Mouse (Mus musculus) embryonic stem cell, embryonic (primary cell): ENCODE results near the gene Hhat.

ENCODE experiments used
- CTCF ChIA-PET, 4 experiments: fragments of 300-600 bp in 2 of 4; fragments of 350-600 bp in 2 of 4; sonication (Branson Sonifier 250); formaldehyde crosslinking; loops; one replicate each; lab custom pipeline; 2022; ENCODE audit warnings: inconsistent platforms in 2 of 4; lab: Charles Lee
- POLR2A ChIA-PET, 4 experiments: fragments of 300-600 bp in 2 of 4; fragments of 350-600 bp in 2 of 4; sonication (Branson Sonifier 250); formaldehyde crosslinking; loops; one replicate each; lab custom pipeline; 2022; ENCODE audit warnings: antibody characterized with exemption in 4 of 4, inconsistent platforms in 1 of 4; lab: Charles Lee

Hhat gene

DNA sequence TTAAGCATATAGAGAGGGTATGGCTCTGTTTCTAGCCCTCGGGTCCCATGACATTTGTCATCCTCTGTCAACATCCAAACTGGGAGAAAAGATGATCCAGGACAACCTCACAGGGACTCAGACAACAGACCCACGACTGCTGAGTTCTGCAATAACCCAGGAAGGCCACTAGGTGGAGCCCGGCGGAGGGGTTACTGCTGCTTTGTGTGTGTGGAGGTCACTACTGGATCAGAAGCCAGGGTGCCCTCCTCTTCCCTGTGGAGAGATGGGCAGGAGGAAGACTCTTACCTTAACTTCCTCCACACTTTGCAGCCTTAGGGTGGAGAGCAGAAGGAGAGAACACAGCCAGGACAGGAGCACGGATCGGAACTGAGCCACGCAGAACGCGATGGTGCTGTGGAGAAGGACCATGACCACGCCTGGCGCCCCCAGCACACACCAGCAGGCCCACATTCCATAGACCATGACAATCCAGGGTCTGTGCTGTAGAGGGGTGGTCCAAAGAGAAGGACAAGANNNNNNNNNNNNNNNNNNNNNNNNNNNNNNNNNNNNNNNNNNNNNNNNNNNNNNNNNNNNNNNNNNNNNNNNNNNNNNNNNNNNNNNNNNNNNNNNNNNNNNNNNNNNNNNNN lies 43.9 kb downstream of the Hhat start:
- ChIA-PET CTCF (no interaction called here), POLR2A (interaction anchor here in 3 of 4 experiments (0.6 to 4.0 kb wide), 7 partner anchors 9 to 265 kb away, joined by 3 to 26 read pairs (median 4); no protein-coding TSS in a partner anchor)

DNA sequence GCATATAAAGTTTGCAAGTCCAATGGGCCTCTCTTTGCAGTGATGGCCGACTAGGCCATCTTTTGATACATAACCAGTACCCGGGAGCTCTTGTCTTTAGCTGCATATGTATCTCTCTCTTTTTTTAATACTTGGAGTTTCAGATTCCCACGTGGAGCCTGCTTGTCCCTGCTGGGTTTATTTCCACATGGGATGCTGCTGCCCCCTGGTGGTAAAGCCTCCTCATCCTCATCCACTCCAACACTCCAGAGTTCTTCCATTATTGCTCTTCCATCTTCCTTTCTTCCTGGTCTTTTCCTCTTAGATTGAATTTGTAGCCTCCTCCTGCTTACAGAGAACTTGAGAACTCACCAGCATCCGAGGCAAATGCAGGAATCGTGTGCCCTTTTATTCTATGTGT lies 48.9 kb downstream of the Hhat start:
- POLR2A ChIA-PET: interaction anchor here in 1 of 4 experiments (1.4 kb wide), 1 partner anchor 10 kb away, joined by 3 read pairs; no protein-coding TSS in a partner anchor
- CTCF ChIA-PET: interaction anchor here in 3 of 4 experiments (1.0 to 1.8 kb wide), 4 partner anchors 10 to 534 kb away, joined by 4 to 10 read pairs (median 5); no protein-coding TSS in a partner anchor

DNA sequence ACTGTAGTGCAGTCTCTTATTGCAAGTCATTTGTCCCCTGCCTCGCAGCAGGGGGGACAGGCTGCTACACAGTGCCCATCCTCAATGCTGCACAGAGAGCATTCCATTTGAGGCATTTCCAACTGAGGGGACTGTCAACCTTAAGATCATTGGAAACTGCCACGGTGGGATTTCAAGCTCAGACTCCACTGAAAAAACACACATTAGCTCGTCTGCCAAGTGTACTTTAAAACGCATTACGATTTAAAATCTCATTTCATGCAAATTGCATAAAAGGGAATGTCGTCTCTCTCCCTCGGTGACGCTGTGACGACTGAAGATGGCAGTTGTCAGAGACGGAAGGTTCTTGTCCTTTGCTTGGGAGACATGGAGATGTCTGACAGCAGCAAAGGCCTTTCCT lies 50.9 kb downstream of the Hhat start:
- CTCF ChIA-PET: interaction anchor here in 3 of 4 experiments (0.6 to 1.8 kb wide), 6 partner anchors 8 to 1076 kb away, joined by 3 to 5 read pairs (median 3); no protein-coding TSS in a partner anchor
- POLR2A ChIA-PET: interaction anchor here in 1 of 4 experiments (1.1 kb wide), 1 partner anchor 26 kb away, joined by 3 read pairs; no protein-coding TSS in a partner anchor

DNA sequence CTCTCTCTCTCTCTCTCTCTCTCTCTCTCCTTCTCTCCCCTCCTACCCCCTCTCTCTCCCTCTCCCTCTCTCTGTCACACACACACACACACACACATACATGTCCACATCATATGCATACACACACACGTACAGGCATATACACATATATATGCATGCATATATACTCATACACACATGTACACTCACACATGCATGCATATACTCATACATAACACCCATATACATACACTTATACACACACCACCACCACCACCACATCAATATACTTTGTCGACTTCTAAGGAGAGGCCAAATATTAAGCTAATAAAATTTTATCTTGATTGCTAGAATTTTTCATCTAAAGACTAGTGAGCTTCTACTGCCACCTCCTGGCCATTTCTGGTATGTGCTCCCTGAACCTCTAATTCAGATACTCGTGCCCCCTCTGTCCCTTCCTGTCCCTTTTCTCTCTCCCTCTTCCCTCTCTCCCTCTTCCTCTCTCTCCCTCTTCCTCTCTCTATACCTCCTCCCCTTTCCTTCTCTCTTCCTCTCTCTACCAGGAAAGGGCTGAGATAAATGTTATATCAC lies 59.2 kb downstream of the Hhat start:
- ChIA-PET POLR2A (interaction anchor here in 3 of 4 experiments (0.6 to 1.5 kb wide), 5 partner anchors 9 to 559 kb away, joined by 3 to 9 read pairs (median 4); no protein-coding TSS in a partner anchor), CTCF (interaction anchor here (0.5 to 4.6 kb wide), 21 partner anchors 9 to 877 kb away, joined by 3 to 50 read pairs (median 4); partner anchors contain the start of gene Kcnh1 (in 3 of the 4))

DNA sequence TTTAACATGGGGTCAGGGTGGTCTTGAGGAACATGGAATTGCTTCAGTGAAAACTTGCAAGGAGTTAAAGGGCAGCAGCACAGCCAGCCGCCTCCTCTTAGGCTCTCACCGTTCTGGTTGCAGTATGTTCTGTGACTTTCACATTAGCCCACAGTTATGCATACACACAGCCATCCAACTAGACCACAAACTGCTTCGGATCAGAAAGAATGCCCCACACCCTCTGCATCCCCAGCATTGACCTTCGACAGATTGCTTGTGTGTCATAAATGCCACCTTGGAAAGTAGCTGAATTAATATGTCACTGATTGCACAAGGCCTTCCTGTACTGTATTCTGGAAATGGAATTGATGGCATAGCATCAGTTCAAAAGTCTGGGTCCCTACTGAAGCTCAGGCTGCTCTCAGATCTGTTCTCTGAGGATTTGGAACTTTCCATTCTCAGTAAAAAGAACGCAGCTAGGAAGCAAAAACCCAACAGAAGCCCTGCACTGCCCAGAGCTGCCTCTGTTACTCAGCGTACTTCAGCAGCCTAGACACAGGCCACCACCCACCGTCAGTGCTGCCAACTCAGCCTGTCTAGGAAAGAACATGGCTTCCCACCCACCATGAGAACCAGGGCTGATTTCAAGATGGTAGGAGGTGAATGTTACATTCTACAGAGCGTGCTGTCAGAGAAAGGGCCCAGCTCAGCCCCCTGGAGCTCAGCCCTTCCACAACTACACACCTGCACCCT lies 70.5 kb downstream of the Hhat start:
- POLR2A ChIA-PET: no interaction called here

DNA sequence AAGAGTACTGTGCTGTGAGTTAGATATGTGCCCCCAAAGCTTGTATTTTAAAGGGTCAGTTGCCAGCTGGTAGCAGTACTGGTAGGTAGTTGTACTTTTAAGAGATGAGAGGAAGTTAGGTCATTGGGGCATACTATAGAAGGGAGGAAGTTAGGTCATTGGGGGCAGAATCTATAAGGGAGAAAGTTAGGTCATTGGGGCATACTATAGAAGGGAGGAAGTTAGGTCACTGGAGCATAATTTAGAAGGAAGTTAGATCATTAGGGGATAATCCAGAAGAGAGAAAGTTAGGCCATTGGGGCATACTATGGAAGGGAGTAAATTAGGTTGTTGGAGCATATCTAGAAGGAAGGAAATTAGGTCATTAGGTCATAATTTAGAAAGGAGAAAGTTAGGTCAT lies 71.9 kb downstream of the Hhat start:
- CTCF ChIA-PET: interaction anchor here in 2 of 4 experiments (0.5 to 1.0 kb wide), 2 partner anchors 13 to 96 kb away, joined by 3 to 6 read pairs; no protein-coding TSS in a partner anchor
- POLR2A ChIA-PET: no interaction called here

More for the DNA sequence above, 70.5 kb downstream of the Hhat start:
- CTCF ChIA-PET: interaction anchor here in 2 of 4 experiments (0.6 to 0.9 kb wide), 2 partner anchors 12 to 510 kb away, joined by 3 read pairs; no protein-coding TSS in a partner anchor

DNA sequence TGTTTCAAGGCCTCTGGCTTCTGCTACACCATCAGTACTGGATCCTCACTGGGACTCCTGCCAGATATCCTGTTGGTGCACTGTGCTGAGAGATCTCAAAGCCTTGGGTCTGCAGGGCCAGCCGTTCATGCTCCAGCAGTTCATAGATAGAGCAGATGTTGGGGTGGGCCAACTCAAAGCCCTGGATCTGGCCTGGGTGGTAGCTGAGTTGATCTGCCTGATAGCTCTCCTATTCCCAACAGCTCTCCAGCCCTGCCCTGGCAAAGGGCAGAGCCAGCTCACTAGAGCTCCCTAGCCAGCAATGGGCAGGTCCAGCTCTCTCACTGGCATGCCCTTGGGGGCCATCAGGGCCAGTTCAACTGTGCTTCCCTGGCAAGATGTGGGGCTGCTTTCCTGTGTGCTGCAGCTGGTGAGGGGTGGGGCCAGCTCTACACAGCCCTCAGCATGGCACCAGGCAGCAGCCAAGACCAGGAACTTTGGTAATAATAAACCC lies 74.6 kb downstream of the Hhat start:
- CTCF ChIA-PET: interaction anchor here in 1 of 4 experiments (0.6 kb wide), 1 partner anchor 507 kb away, joined by 4 read pairs; no protein-coding TSS in a partner anchor
- POLR2A ChIA-PET: interaction anchor here in 1 of 4 experiments (1.5 kb wide), 1 partner anchor 49 kb away, joined by 4 read pairs; no protein-coding TSS in a partner anchor

DNA sequence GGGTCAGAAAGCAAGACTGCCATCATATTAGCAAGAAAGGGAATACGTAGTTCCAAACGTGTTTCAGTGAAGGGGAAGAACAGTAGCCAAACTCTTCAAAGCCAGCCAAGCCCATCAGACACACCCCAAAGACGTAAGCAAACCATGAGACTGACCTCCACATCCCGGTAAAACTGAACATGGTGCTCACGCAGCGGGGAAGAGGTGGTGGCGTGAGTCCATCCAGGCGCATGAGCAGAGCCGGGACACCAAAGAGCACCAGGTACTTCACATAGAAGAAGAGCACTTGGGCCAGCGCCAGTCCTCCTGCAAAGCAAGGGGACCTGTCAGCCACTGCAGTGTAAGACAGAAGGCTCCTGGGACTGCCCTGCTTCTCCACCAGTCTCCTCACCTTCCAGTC lies 77.4 kb downstream of the Hhat start:
- ChIA-PET POLR2A (no interaction called here), CTCF (no interaction called here)

DNA sequence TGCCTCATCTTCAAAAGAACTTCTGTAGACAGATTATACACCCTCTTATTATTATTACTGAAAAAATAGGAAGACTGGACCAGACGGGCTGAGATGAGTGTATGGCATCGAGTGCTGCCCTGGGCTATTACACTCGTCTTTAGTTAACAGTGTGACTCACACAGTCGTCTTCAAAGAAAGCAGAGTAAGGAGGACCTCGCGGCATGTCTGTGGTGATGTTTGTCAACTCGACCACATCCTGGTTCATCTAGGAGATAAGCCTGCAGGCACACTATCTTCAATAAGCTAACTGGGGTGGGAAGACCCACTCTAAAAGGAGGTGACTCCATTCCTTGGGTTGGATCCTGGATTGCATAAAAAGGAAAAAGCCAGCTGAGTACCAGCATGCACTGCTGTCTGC lies 78.0 kb downstream of the Hhat start:
- ChIA-PET POLR2A (interaction anchor here in 1 of 4 experiments (0.6 kb wide), 1 partner anchor 437 kb away, joined by 14 read pairs; the partner anchor contains the start of gene Diexf), CTCF (no interaction called here)

DNA sequence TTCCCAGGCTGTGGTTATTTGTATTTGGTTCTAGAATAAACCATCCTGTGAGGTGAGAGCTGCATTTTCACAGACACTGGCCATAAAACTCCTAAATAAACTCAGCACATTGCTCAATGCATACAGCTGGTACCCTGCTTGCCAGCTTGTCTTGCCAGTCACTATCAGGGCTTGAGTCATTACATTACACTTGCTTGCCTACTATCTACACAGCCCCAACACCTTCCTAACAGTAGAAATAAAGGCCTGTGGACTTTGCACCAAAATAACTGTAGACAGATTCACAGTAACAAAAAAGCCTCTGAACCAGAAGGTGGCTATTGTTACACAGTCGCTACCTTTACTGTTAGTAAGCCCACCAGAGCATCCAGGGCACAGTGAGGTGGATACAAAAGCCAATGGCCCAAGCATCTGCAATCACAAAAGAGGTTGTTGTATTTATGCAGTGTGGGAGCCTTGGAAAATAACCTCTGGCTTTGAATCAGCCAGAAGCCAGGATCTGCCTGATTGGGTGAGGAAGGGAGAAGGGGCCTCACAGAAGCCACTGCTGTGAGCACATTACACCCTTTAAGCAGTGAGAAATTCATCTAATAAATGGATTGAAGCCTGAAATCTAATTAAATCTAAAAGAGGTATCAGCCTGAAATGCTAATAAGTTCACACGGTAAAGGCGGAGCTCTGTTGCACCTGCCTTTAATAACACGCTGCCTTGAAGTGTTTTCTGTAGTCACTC lies 88.6 kb downstream of the Hhat start:
- ChIA-PET CTCF (interaction anchor here in 1 of 4 experiments (0.9 kb wide), 1 partner anchor 14 kb away, joined by 3 read pairs; no protein-coding TSS in a partner anchor), POLR2A (no interaction called here)

DNA sequence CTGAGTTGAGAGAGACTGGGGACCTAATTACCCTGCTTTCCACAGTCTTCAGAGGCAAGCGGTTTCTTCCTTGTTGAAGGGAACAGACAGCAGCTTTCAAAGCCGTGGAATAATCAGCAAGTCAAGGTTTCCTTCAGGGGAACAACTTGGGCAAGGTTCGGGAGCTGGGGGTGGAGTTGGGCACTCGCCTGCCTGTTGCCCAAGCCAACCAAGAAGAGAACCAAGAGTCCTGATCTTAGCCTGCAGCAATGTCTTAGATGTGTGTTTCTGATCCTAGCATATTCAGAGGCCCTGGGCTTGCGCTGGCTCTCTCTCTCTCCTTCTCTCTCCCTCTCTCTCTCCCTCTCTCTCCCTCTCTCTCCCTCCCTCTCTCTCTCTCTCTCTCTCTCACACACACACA lies 93.8 kb downstream of the Hhat start:
- ChIA-PET CTCF (no interaction called here), POLR2A (no interaction called here)

DNA sequence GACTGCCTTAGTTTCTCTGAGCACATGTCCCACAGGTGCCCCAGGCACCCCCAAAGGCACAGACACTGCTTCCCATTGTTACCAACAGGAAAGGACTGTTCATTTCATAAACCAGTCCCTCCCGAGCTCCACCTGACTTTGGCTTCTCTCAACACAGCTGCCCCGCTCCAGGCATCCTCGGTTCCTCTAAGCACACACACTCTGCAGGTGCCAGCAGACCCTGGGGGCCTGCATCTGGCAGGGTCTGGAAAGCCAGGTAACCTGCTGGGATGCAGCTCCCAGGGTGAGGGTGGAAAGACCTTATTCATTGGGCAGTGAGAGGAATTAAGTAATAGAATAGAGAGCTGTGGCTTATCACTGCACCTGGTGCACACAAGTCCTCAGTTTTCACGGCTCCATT lies 107.4 kb downstream of the Hhat start:
- POLR2A ChIA-PET: no interaction called here
- CTCF ChIA-PET: interaction anchor here in 2 of 4 experiments (1.2 to 2.4 kb wide), 3 partner anchors 473 to 475 kb away, joined by 4 to 9 read pairs (median 6); partner anchors contain the start of gene Kcnh1 (in 2 of the 2)

DNA sequence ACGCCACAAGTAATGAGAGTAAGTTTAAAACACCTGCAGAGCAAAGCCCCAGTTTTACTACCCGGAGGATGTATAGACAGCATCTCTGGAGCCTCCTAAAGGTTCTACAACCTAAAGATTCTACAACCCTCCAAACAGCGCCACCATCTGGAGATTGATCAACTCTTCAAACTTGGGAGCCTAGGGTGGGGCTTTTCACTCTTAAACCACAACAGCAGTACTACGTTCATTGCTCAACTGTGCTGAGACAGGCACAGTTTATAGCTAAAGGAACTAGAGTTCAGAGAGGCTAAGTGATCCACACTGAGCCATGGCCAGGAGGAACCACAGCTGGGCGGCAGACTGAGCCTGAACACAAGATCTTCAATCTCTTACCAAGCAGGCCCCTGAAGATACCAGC lies 107.9 kb downstream of the Hhat start:
- CTCF ChIA-PET: interaction anchor here in 2 of 4 experiments (1.0 to 2.4 kb wide), 4 partner anchors 471 to 475 kb away, joined by 3 to 9 read pairs (median 5); partner anchors contain the start of gene Kcnh1 (in 2 of the 2)
- POLR2A ChIA-PET: no interaction called here

DNA sequence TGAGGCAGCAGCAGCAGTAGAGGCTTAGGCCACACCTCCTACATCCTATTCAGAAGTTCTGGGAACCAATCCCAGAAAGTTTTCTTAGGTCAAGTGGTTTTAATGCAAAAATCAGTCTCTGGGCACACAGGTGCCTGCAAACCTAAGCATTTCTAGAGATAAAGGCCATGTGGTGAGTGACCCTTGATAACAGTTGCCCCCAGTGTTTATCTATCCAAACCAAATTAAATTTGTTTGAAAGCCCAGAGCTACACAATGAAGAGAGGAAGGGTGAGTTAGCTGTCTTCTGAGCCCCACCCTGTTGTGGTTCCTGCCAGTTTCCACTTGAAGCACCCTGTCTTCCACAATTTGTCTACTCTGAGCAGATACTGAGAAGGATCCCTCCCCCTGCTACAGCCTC lies 109.4 kb downstream of the Hhat start:
- POLR2A ChIA-PET: interaction anchor here in 1 of 4 experiments (0.6 kb wide), 1 partner anchor 1766 kb away, joined by 3 read pairs; no protein-coding TSS in a partner anchor
- CTCF ChIA-PET: interaction anchor here in 3 of 4 experiments (0.6 to 1.2 kb wide), 5 partner anchors 155 to 472 kb away, joined by 3 to 17 read pairs (median 3); partner anchors contain the start of gene Kcnh1 (in 1 of the 3)

DNA sequence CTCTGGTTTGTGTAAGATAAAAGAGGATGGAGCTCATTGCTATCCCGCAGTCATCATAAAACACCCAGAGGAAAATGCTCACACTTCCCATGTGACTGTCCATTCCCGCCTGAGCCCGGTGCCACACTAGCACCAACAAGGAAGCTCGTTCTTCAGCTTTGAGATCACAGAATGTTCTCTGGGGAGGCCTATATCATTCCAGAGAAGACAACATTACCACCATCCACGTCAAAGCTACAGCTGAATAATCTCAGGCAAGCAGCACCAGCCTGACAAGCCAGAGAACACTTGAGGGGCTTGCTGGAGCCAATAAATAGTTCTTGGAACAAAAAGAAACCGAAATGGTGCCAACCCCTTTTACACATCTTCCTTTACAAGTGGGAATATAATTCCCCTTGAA lies 113.6 kb downstream of the Hhat start:
- POLR2A ChIA-PET: no interaction called here

DNA sequence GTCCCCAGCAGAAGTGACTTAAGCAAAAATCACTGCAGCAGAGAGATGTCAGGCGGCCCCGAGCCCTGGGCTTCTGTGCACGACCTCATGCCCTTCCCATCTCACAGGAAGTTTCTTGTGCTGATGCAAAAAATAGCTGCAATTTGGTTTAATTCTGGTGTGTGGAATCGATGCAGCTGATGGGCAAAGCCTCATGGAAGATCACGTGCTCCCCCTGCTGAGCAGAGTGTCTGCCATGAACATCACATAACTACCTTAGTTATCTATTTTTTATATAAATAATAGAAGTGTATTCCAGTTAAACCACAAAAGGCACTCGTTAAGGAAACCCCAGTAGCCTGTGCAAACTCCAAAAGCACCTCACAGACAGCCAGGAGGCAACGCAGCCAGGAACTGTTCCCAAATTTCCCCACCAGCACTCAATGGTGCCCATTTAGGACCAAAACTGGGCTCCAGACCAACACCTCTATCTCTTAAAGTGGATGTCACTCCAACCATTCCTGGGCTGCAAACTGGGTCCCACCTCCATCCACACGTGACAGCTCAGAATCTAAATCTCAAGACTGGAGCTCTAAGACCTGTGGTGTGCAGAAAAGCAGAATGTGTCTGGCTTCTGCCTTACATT lies 118.9 kb downstream of the Hhat start:
- CTCF ChIA-PET: no interaction called here
- POLR2A ChIA-PET: no interaction called here

More for the DNA sequence above, 113.6 kb downstream of the Hhat start:
- CTCF ChIA-PET: no interaction called here

DNA sequence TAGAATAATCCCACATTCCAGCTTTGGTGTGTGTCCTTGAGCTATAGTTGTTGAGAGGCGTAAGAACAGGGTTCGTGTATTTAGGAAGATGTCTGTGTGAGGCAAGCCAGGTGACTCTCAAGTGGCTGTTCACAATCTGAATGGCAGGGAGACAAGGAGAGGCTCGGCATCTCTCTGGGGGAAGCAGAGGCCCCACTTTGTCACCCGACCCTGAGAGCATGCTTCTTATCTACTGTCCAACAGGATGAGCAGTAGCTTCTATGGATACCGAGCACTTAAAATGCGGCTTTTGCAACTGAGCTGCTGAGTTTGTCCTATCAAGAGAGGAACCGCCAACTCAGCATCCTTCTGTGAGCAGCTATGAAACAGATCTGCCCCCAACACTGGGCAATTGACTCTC lies 120.4 kb downstream of the Hhat start:
- ChIA-PET POLR2A (no interaction called here), CTCF (interaction anchor here in 1 of 4 experiments (0.5 kb wide), 1 partner anchor 1065 kb away, joined by 4 read pairs; no protein-coding TSS in a partner anchor)
